Mouse (Mus musculus) CH12.LX (cell line): ENCODE measurements around the gene Hlx.

ENCODE experiments used
- CHD2 ChIP-seq: IDR thresholded peaks from 2 replicates; pipeline ENCODE4 v1.6.1; 2011; ENCODE audit warnings: low read length, improper control_type of control experiment
- CTCF ChIP-seq, 2 experiments: IDR thresholded peaks in 1 of 2; conservative IDR thresholded peaks in 1 of 2; 2 replicates each; pipeline ENCODE4 v1.5.1; 2011 to 2012; ENCODE audit warnings: low read depth in 2 of 2, low read length in 2 of 2, improper control_type of control experiment in 1 of 2, inconsistent platforms in 1 of 2, mild to moderate bottlenecking in 1 of 2, moderate library complexity in 1 of 2
- EP300 ChIP-seq: IDR thresholded peaks from 2 replicates; pipeline ENCODE4 v1.6.1; 2011; ENCODE audit warnings: low read length, improper control_type of control experiment
- JUN ChIP-seq: IDR thresholded peaks from 2 replicates; pipeline ENCODE4 v1.6.1; 2011; ENCODE audit warnings: low read depth, mild to moderate bottlenecking, low read length, improper control_type of control experiment, moderate library complexity; ENCODE audit not compliant: insufficient read depth
- JUND ChIP-seq: conservative IDR thresholded peaks from 2 replicates; pipeline ENCODE4 v1.6.1; 2011; ENCODE audit warnings: low read depth, low read length, improper control_type of control experiment
- MAX ChIP-seq: IDR thresholded peaks from 2 replicates; pipeline ENCODE4 v1.6.1; 2011; ENCODE audit warnings: low read length, improper control_type of control experiment
- POLR2A ChIP-seq: IDR thresholded peaks from 2 replicates; pipeline ENCODE4 v1.6.1; 2011; ENCODE audit warnings: low read depth, mild to moderate bottlenecking, improper control_type of control experiment, low read length
- RAD21 ChIP-seq: IDR thresholded peaks from 2 replicates; pipeline ENCODE4 v1.6.1; 2011; ENCODE audit warnings: low read depth, mild to moderate bottlenecking, low read length, improper control_type of control experiment, moderate library complexity
- TCF12 ChIP-seq: IDR thresholded peaks from 2 replicates; pipeline ENCODE4 v1.6.1; 2014; ENCODE audit warnings: low read depth, mild to moderate bottlenecking, inconsistent platforms, low read length, improper control_type of control experiment
- ZC3H11A ChIP-seq: IDR thresholded peaks from 2 replicates; pipeline ENCODE4 v1.6.1; 2012; ENCODE audit warnings: low read depth, mild to moderate bottlenecking, inconsistent platforms, low read length, improper control_type of control experiment

DNA sequence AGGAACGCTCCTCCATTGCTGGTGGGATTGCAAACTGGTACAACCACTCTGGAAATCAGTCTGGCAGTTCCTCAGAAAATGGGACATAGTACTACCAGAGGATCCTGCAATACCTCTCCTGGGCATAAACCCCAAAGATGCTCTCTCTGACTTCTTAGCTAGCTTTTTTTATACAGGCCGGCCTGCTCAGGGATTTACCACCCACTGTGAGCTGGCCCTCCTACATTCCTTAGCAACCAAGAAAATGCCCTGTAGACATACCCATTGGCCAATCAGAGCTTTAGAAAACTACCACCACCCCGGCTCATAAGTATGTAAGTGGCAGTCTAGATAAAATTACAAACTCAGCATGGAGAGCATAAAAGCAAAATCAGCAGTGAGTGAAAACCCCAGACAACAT, 27.5 kb downstream of the Hlx start:
- TF ChIP-seq POLR2A (no peak), MAX (no peak), JUN (no peak), CTCF (conservative IDR thresholded peaks at IDR 0.05 in 1 of 2, IDR thresholded peaks at IDR 0.05 in 1 of 2; ENCODE audit: low read depth in 2 of 2, low read length in 2 of 2) (no peak), EP300 (no peak), JUND (no peak), TCF12 (no peak), CHD2 (no peak), ZC3H11A (no peak), RAD21 (no peak)
